Mouse (Mus musculus): Measurements from ENCODE around the gene Trim54. TPM values are rescaled to one million over a fixed set of nuclear protein-coding genes. Genes with fewer than 3 reads are reported as not detected.
A peak's percentile ranks its signal among the peaks of the same experiment; 100 is the strongest.

Gene Trim54
- polyA plus RNA-seq, 1 experiment from 2014 or later: 0.12 TPM

DNA sequence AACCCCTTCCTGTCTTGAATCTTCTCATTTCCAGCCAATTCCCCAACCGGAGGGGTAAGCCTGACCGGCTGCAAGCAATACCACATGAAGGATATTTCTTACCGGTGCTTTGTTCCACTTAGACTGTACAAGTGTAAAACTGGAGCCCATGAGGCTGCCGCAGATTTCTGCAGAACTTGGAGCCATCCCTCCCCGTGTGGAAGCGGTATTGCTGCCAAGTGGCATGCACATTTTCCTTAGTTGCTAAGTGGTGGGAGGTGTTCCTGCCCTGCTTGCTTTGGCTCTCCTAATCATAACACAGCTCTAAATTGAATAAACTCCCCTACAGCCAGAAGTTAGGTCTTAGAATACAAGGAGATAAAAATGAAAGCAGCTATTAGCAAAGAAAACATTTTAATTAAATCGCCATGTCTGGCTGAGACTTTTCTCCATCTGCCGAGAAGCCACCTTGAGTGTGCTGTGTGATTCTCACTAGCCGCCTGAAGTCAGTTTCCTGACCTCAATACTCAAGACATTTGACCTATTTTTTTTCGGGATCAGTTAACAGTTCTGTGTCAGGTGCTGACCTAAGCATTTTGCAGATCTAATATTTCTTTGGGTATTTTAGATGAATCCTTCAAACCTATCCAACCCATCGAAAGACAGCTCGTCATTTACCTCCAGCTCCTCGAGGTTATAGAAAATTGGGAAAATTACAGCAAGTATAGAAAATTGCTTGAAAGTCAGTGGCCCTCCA is 36.3 kb upstream of the Trim54 start:
- Histone ChIP-seq H3K27ac (ENCODE audit: low read depth) (no peak overlapping the region), H3K27me3 (ENCODE audit: insufficient read depth, low read length) (0 out of 2 replicates have a peak, but pooled peaks cover 3% of the 10 kb centered on the region), H3K9ac (replicated peaks) (no peak overlapping the region), H3K4me1 (ENCODE audit: insufficient read depth) (peaks cover 3% of the 10 kb centered on the region; the same call in 1 of the 2 replicates), H3K4me2 (ENCODE audit: low read depth, low read length) (no peak overlapping the region), H3K36me3 (replicated peaks; ENCODE audit: insufficient read depth, low read length) (peaks cover 15% of the 10 kb centered on the region), H3K4me3 (ENCODE audit: low read depth, low read length) (no peak overlapping the region), H3K9me3 (ENCODE audit: low read length) (no peaks in the 10 kb centered on the region)
- DNase-seq (no peak), ATAC-seq (no peak)
- 75% methylated on average over 13 of the region's 13 CpGs for WGBS (ENCODE audit: insufficient replicate concordance)
- TF ChIP-seq EP300 (IDR thresholded peaks at IDR 0.05; ENCODE audit: low read depth) (no peak), CTCF (IDR thresholded peaks at IDR 0.05; ENCODE audit: low read depth) (no peak)

DNA sequence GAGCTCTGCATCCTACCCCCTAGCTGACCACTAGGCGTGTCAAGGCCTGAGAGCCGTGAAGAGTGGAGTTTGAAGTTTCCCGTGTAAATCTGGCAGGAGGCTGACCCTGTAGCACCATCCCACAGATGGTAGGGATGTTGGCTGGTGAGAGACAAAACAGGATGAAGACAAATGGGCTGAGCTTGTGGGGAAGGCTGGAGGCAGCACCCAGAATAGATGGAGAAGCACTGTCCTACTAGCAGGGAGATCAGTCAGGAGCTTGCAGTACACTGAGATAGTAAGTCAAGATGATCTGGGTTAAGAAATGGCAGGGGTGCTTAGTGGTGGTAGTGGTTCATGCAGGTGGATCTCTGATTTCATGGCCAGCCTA is 35.7 kb upstream of the Trim54 start:
- ATAC-seq (no peak), DNase-seq (no peak)
- TF ChIP-seq CTCF (IDR thresholded peaks at IDR 0.05; ENCODE audit: low read depth) (no peak), EP300 (IDR thresholded peaks at IDR 0.05; ENCODE audit: low read depth) (no peak)
- Histone ChIP-seq H3K9ac (replicated peaks) (no peak overlapping the region), H3K27ac (ENCODE audit: low read depth) (no peak overlapping the region), H3K4me1 (ENCODE audit: insufficient read depth) (peaks cover 3% of the 10 kb centered on the region; the same call in 1 of the 2 replicates), H3K9me3 (ENCODE audit: low read length) (no peaks in the 10 kb centered on the region), H3K27me3 (ENCODE audit: insufficient read depth, low read length) (0 out of 2 replicates have a peak, but pooled peaks cover 3% of the 10 kb centered on the region), H3K4me2 (ENCODE audit: low read depth, low read length) (no peak overlapping the region), H3K36me3 (replicated peaks; ENCODE audit: insufficient read depth, low read length) (peaks cover 10% of the 10 kb centered on the region), H3K4me3 (ENCODE audit: low read depth, low read length) (no peak overlapping the region)
- 60% methylated on average over 3 of the region's 3 CpGs for WGBS (ENCODE audit: insufficient replicate concordance)

DNA sequence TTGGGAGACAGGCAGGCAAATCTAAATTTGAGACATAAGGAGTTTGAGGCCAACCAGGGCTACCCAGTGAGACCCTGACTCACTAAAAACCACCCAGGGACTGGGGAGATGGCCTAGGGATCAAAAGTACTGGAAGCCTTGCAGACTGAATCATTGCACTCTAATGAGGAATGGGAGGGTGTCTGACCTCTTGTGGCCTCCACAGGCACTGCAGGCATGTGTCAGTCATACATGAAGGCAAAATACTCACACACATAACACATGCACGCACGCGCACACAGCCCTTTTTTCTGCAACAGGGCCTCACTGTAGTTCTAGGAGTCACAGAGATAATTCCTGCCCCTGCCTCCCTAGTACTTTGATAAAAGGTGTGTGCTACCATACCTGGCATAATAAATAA is 35.1 kb upstream of the Trim54 start:
- Histone ChIP-seq H3K9me3 (ENCODE audit: low read length) (no peaks in the 10 kb centered on the region), H3K27me3 (ENCODE audit: insufficient read depth, low read length) (0 out of 2 replicates have a peak, but pooled peaks cover 3% of the 10 kb centered on the region), H3K4me2 (ENCODE audit: low read depth, low read length) (no peak overlapping the region), H3K9ac (replicated peaks) (no peak overlapping the region), H3K4me1 (ENCODE audit: insufficient read depth) (peaks cover 3% of the 10 kb centered on the region; the same call in 1 of the 2 replicates), H3K27ac (ENCODE audit: low read depth) (no peak overlapping the region), H3K4me3 (ENCODE audit: low read depth, low read length) (no peak overlapping the region), H3K36me3 (replicated peaks; ENCODE audit: insufficient read depth, low read length) (peaks cover 7% of the 10 kb centered on the region)
- TF ChIP-seq EP300 (IDR thresholded peaks at IDR 0.05; ENCODE audit: low read depth) (no peak), CTCF (IDR thresholded peaks at IDR 0.05; ENCODE audit: low read depth) (peak; percentile 80)
- DNase-seq (peak; percentile 62), ATAC-seq (peak; percentile 32; the same call in 1 of the 2 replicates)
- 81% methylated on average over 3 of the region's 3 CpGs for WGBS (ENCODE audit: insufficient replicate concordance)

DNA sequence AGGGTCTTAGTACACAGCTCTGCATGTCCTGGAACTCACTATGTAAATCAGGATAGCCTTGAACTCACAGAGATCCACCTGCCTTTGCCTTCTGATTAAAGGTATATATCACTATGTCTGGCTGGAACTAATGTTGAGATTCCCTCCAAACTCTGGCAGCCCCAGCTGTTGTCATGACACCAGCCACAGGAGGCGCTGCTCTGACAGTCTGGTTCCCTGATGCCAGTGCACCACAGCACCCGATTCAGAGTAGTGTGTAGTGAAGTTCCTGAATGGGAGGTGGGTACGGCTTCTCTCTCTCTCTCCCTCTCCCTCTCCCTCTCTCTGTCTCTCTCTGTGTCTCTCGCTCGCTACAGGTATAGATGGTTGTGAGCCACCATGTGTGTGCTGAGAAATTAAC is 34.2 kb upstream of the Trim54 start:
- 15% methylated on average over 5 of the region's 5 CpGs for WGBS (ENCODE audit: insufficient replicate concordance)
- DNase-seq (peak; percentile 77), ATAC-seq (peak; percentile 54)
- Histone ChIP-seq H3K27ac (ENCODE audit: low read depth) (no peak overlapping the region), H3K4me2 (ENCODE audit: low read depth, low read length) (peak overlapping the region; percentile 47), H3K4me3 (ENCODE audit: low read depth, low read length) (no peak overlapping the region), H3K36me3 (replicated peaks; ENCODE audit: insufficient read depth, low read length) (peaks cover 6% of the 10 kb centered on the region; the same call in 1 of the 2 replicates), H3K9ac (replicated peaks) (no peak overlapping the region), H3K4me1 (ENCODE audit: insufficient read depth) (peaks cover 3% of the 10 kb centered on the region; the same call in 1 of the 2 replicates), H3K9me3 (ENCODE audit: low read length) (no peaks in the 10 kb centered on the region), H3K27me3 (ENCODE audit: insufficient read depth, low read length) (0 out of 2 replicates have a peak, but pooled peaks cover 3% of the 10 kb centered on the region)
- TF ChIP-seq CTCF (IDR thresholded peaks at IDR 0.05; ENCODE audit: low read depth) (peak; percentile 79), EP300 (IDR thresholded peaks at IDR 0.05; ENCODE audit: low read depth) (no peak)

DNA sequence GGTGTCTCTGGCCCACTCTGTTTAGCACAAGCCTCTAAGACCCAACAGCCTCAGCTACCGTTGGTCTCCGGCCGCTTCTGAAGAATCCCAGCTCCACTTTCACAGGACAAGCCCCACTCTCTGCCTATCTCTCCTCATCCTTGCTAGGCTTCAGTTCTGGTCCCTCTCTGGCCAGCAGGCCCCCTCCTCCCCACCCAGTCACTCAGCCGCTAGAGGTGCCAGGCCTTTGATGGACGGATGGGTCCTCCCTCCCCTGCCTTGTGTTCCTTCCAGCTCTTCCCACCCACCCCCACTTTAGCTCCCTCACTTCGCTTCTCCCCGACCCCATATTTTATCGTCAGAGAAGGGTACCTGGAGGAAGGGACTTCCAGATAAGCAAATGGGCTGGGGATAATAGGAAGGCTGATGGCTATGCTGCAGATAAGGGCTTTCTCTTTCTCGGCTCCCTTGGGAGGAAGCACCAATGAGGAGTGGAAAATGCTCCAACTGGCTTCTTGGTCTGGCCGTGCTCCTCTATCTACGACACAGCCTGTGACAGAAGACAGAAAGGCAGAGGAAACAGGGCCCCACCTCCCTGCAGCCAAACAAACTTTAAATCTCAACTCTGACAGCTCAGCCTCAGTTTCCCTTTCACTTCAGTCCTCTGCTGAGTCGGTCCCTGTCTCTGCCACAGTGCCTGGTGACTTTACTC is 33.4 kb upstream of the Trim54 start:
- no peak overlapping the region for H3K9ac ChIP-seq (replicated peaks)
- no peak for ATAC-seq
- TF ChIP-seq EP300 (IDR thresholded peaks at IDR 0.05; ENCODE audit: low read depth) (no peak), CTCF (IDR thresholded peaks at IDR 0.05; ENCODE audit: low read depth) (no peak)
- H3K4me2 ChIP-seq (ENCODE audit: low read depth, low read length): peak overlapping the region; percentile 47
- no peak overlapping the region for H3K4me3 ChIP-seq (ENCODE audit: low read depth, low read length)
- no peak for DNase-seq
- H3K4me1 ChIP-seq (ENCODE audit: insufficient read depth): peaks cover 3% of the 10 kb centered on the region; the same call in 1 of the 2 replicates
- 0 out of 2 replicates have a peak, but pooled peaks cover 1% of the 10 kb centered on the region for H3K36me3 ChIP-seq (replicated peaks; ENCODE audit: insufficient read depth, low read length)
- H3K27ac ChIP-seq (ENCODE audit: low read depth): no peak overlapping the region
- 0 out of 2 replicates have a peak, but pooled peaks cover 3% of the 10 kb centered on the region for H3K27me3 ChIP-seq (ENCODE audit: insufficient read depth, low read length)
- no peaks in the 10 kb centered on the region for H3K9me3 ChIP-seq (ENCODE audit: low read length)
- 28% methylated on average over 12 of the region's 12 CpGs for WGBS (ENCODE audit: insufficient replicate concordance)

DNA sequence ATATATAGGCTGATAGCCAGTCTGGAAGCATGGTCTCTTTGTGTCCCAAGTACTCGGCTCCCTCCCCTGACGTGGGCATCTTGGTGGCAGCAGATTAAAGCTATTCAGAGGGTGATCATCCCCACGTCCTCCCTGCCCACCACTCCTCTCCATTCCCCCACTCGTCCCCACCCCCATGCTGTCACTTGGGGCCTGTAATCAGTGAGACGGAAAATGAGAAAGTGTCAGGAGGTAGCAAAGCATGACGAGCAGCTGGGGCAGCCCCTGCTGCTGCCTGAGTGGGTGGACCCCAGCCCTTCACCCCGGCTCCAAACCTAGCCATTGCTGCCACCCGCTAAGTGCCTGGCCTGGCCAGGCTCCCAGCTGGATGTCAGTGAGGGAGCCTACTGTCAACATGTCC is 32.6 kb upstream of the Trim54 start:
- Histone ChIP-seq H3K9me3 (ENCODE audit: low read length) (no peaks in the 10 kb centered on the region), H3K27me3 (ENCODE audit: insufficient read depth, low read length) (0 out of 2 replicates have a peak, but pooled peaks cover 3% of the 10 kb centered on the region), H3K4me3 (ENCODE audit: low read depth, low read length) (no peak overlapping the region), H3K4me2 (ENCODE audit: low read depth, low read length) (no peak overlapping the region), H3K9ac (replicated peaks) (no peak overlapping the region), H3K4me1 (ENCODE audit: insufficient read depth) (peaks cover 3% of the 10 kb centered on the region; the same call in 1 of the 2 replicates), H3K36me3 (replicated peaks; ENCODE audit: insufficient read depth, low read length) (no peaks in the 10 kb centered on the region), H3K27ac (ENCODE audit: low read depth) (no peak overlapping the region)
- ATAC-seq: peak; percentile 40; the same call in 1 of the 2 replicates
- DNase-seq: no peak
- 39% methylated on average over 8 of the region's 8 CpGs for WGBS (ENCODE audit: insufficient replicate concordance)
- no peak for TF ChIP-seq CTCF (IDR thresholded peaks at IDR 0.05; ENCODE audit: low read depth)
- TF ChIP-seq EP300 (IDR thresholded peaks at IDR 0.05; ENCODE audit: low read depth): no peak

Data from liver, postnatal 0 days (tissue).